Mouse (Mus musculus): ENCODE data around the gene Prr9. TPM values are rescaled to one million over a fixed set of nuclear protein-coding genes. Genes with fewer than 3 reads are reported as not detected.

Prr9 gene
- total RNA-seq, 2 experiments from 2014 or later: not detected

Other genes with a start within 250 kb of the Prr9 start
- gene Pglyrp3, start 109.4 kb downstream of the Prr9 start, total RNA-seq (2021): not detected
- 1 to 10 TPM; 6.2 to 6.6 TPM for gene Lor, start 40.8 kb downstream of the Prr9 start, total RNA-seq (2021)
- not detected for gene Lelp1, start 18.8 kb upstream of the Prr9 start, total RNA-seq (2021)
- not detected for gene Sprr2a1, start 91.9 kb upstream of the Prr9 start, total RNA-seq (2021)
- not detected for gene Sprr2a2, start 92.0 kb upstream of the Prr9 start, total RNA-seq (2021)
- gene Sprr2a3, start 161.5 kb upstream of the Prr9 start, total RNA-seq (2021): not detected
- gene Sprr2b, start 192.7 kb upstream of the Prr9 start, total RNA-seq (2021): not detected
- not detected for gene Sprr2d, start 215.2 kb upstream of the Prr9 start, total RNA-seq (2021)
- gene Sprr2e, start 228.2 kb upstream of the Prr9 start, total RNA-seq (2021): not detected
- not detected for gene Sprr2f, start 241.2 kb upstream of the Prr9 start, total RNA-seq (2021)